Mouse (Mus musculus): ENCODE data around the gene Vmn2r7.

DNA sequence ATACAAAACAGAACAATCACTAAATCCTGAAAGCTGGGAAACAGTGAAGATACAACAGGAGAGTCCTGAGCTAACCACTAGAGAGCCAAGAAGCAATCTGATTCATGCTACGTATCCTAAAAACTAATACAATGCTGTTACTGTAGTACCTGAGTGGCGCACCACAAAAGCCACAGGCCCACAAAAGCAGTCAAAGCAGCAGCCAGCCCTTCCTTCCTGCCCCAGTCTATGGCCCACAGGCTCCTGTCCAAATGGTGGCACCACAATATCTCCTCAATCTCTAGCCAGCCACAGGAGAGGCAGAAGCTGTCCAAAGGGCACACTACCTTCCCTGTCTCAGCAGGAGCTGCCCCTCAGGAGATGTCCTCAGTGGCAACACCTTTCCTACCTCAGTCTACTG is 1.7 kb downstream of the Vmn2r7 start:
- TF ChIP-seq POLR2A (IDR thresholded peaks at IDR 0.05; ENCODE audit: borderline replicate concordance, control insufficient read depth, low read depth, low read length), result no peak
- TF ChIP-seq CTCF (IDR thresholded peaks at IDR 0.05; ENCODE audit: control insufficient read depth, insufficient read depth, low read length), result no peak

Measured in bone marrow, adult 2 months (tissue).